Mouse (Mus musculus) lung, embryonic 15.5 days (tissue): ENCODE measurements at regions not wholly inside any gene's neighbourhood (a gene's known extent, or its start where the extent isn't known, plus 50 kb on each side); places are given as distances from the start of the nearest gene placed in this dataset.
A peak's percentile ranks its signal among the peaks of the same experiment; 100 is the strongest.

Source experiments
- ATAC-seq: fragments of 200-750 bp; cut with Nextera tagmentation; 2 replicates; pipeline ENCODE4 v1.8.0; 2017; ENCODE audit warnings: moderate number of reproducible peaks, borderline replicate concordance; ENCODE audit not compliant: low FRiP score, low TSS enrichment; ENCODE audit errors: extremely low read depth
- H3K27ac ChIP-seq: fragments of 300-500 bp; sonication (generic); 2 replicates; pipeline ENCODE4 v1.5.1; 2015; ENCODE audit warnings: moderate library complexity, mild to moderate bottlenecking, inconsistent platforms
- H3K27me3 ChIP-seq: fragments of 300-500 bp; sonication (generic); 2 replicates; pipeline ENCODE4 v1.6.1; 2015; ENCODE audit warnings: inconsistent platforms
- H3K36me3 ChIP-seq: fragments of 300-500 bp; sonication (generic); 2 replicates; pipeline ENCODE4 v1.6.1; 2015; ENCODE audit warnings: inconsistent platforms
- H3K4me1 ChIP-seq: fragments of 300-500 bp; sonication (generic); 2 replicates; pipeline ENCODE4 v1.6.1; 2015; ENCODE audit warnings: inconsistent platforms
- H3K4me2 ChIP-seq: fragments of 300-500 bp; sonication (generic); 2 replicates; pipeline ENCODE4 v1.6.1; 2015; ENCODE audit warnings: inconsistent platforms, mild to moderate bottlenecking, moderate library complexity
- H3K4me3 ChIP-seq: fragments of 300-500 bp; sonication (generic); 2 replicates; pipeline ENCODE4 v1.5.1; 2015; ENCODE audit warnings: mild to moderate bottlenecking, inconsistent platforms
- H3K9ac ChIP-seq: fragments of 300-500 bp; sonication (generic); 2 replicates; pipeline ENCODE4 v1.6.1; 2015; ENCODE audit warnings: inconsistent platforms
- H3K9me3 ChIP-seq: fragments of 300-500 bp; sonication (generic); 2 replicates; pipeline ENCODE4 v1.6.1; 2016; ENCODE audit warnings: inconsistent platforms
- WGBS: fragments of 180-500 bp; shearing (Covaris S2); methylation state at CpG from one replicate; pipeline ENCODE4 v1.1.7; 2015; 5-methylcytosine and 5-hydroxymethylcytosine counted together

DNA sequence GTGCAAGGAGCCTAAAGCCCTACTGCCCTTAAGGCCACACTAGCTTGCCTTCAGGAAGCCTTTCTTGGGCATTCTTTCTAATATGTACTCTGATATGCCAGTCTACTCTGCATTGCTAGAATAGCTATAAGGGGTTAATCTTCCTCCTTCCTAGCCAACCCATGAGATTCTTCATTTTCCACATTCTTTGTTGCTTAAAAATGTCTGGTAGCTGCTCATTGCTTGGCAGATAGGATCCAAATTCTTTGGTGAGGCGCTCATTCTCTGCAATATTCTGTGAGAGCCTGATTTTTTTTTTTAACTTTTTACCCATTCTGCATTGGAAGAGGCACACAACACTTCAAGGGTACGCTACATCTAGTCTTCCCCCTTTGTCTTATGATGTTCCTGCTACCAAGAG, 127.7 kb upstream of the Rnd3 start:
- WGBS: 61% methylated on average over 2 of the region's 2 CpGs
- H3K27ac ChIP-seq: no peak overlapping the region
- H3K9me3 ChIP-seq: no peaks in the 10 kb centered on the region
- no peak overlapping the region for H3K4me2 ChIP-seq
- no peak for ATAC-seq
- no peak overlapping the region for H3K4me3 ChIP-seq
- H3K36me3 ChIP-seq: no peaks in the 10 kb centered on the region
- no peaks in the 10 kb centered on the region for H3K27me3 ChIP-seq
- no peak overlapping the region for H3K9ac ChIP-seq
- peaks cover 14% of the 10 kb centered on the region; the same call in 1 of the 2 replicates for H3K4me1 ChIP-seq

DNA sequence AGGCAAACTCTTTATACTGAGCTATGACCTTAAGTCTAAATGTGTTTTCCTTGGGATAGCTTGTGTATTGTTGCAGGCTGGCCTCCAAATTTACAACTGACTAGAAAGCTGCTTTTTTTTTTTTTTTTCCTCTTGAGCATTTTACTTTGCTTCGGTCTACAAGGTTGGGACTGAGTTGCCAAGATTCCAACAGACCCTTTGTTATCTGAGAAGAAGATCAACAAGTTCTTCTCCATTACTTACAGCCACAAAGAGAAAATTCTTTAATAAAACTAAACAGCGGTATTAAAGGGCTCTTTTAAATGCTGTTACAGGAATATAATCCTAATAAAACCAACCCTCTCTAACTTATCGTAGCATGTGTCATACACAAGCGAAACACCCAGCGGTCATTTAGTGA, 124.4 kb upstream of the Rnd3 start:
- Histone ChIP-seq H3K27ac (no peak overlapping the region), H3K4me1 (0 out of 2 replicates have a peak, but pooled peaks cover 4% of the 10 kb centered on the region), H3K4me3 (no peak overlapping the region), H3K9me3 (no peaks in the 10 kb centered on the region), H3K36me3 (no peaks in the 10 kb centered on the region), H3K27me3 (no peaks in the 10 kb centered on the region), H3K9ac (no peak overlapping the region), H3K4me2 (no peak overlapping the region)
- 47% methylated on average over 5 of the region's 5 CpGs for WGBS
- no peak for ATAC-seq

DNA sequence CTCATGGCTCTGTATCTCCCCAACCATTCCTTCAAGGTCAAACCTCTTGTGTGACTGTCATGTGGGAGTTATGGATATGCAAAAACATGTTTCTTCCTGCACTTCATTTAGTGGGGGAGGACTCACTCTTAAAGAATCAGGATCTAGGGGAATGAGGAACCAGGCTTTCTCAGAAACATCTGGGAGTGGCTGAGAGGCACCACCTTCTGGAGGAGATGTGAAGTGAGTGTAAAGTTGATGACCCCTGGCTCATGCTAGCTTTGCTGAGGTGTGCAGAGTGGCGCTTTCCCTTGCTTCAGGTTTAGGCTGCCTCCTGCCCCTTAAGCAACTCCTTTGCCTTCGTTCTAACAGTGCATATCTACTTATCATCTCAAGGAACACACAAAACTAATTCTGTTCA, 119.6 kb upstream of the Rnd3 start:
- Histone ChIP-seq H3K9ac (no peak overlapping the region), H3K36me3 (no peaks in the 10 kb centered on the region), H3K4me1 (no peaks in the 10 kb centered on the region), H3K27ac (no peak overlapping the region), H3K9me3 (no peaks in the 10 kb centered on the region), H3K4me3 (no peak overlapping the region), H3K27me3 (no peaks in the 10 kb centered on the region), H3K4me2 (no peak overlapping the region)
- 52% methylated on average over 2 of the region's 2 CpGs for WGBS
- no peak for ATAC-seq

DNA sequence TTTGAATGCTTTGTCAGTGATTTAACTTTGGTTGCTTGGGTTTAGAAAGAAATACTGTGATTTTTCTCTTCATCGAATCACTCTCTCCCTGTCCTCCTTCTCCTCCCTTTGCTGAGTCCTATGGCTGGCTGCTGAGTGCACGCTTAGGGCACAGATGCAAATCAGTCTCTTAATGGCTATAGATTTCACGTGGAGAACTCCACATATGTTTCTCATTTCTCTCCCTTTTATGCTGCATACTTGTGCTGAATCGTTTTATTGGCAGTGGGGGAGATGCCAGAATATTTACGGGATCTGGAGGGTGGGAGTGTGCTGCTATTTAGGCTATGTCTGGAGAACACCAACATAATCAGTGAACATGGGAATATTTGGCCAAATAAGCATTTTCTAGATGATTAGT, 118.8 kb upstream of the Rnd3 start:
- H3K4me1 ChIP-seq: no peaks in the 10 kb centered on the region
- H3K9me3 ChIP-seq: no peaks in the 10 kb centered on the region
- H3K9ac ChIP-seq: no peak overlapping the region
- no peak overlapping the region for H3K4me3 ChIP-seq
- no peak overlapping the region for H3K4me2 ChIP-seq
- H3K27me3 ChIP-seq: no peaks in the 10 kb centered on the region
- H3K27ac ChIP-seq: no peak overlapping the region
- 37% methylated on average over 4 of the region's 5 CpGs for WGBS
- ATAC-seq: no peak
- H3K36me3 ChIP-seq: no peaks in the 10 kb centered on the region

DNA sequence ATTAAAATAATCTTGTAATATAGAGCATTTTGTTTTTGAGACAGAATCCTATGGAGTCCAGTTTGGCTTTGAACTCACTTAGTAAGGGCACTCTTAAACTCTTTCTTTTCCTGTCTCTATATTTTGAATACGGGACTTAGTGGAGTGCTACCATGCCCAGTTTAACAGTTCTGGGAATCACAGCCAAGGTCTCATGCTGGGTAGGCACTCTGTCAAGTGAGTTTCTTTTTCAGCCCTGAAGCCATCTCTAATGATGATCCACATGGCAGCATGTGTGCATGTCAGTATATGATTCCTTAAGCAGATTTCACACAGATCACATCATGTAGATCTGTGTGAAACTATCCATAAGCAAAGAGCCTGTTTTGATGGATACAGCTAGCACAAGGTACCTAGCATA, 113.6 kb upstream of the Rnd3 start:
- WGBS: 81% methylated on average over 1 of the region's 1 CpGs
- ATAC-seq: no peak
- Histone ChIP-seq H3K27me3 (no peaks in the 10 kb centered on the region), H3K4me2 (no peak overlapping the region), H3K4me1 (no peaks in the 10 kb centered on the region), H3K9me3 (no peaks in the 10 kb centered on the region), H3K9ac (no peak overlapping the region), H3K36me3 (no peaks in the 10 kb centered on the region), H3K4me3 (no peak overlapping the region), H3K27ac (no peak overlapping the region)

DNA sequence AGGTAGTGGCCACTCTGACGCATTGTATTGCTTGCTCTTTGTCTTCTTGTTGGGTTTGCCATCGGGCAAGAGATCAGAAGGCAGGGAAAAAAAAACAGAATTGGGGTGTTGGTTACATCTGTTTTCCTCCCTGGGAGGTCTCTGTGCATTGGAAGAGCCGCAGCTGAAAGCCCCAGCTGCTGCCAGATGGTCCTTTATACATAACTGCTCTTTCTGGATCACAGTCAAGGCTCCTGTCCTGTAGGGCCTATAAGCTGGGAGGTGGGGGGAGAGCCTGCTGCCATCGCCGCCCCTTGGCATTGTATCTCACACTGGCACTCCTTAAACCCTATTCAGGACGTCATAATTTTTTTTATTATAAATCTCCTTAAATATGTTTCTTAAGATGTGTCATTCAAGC, 101.9 kb upstream of the Rnd3 start:
- Histone ChIP-seq H3K4me1 (0 out of 2 replicates have a peak, but pooled peaks cover 2% of the 10 kb centered on the region), H3K36me3 (no peaks in the 10 kb centered on the region), H3K9ac (no peak overlapping the region), H3K4me2 (no peak overlapping the region), H3K9me3 (no peaks in the 10 kb centered on the region), H3K4me3 (no peak overlapping the region), H3K27ac (no peak overlapping the region), H3K27me3 (no peaks in the 10 kb centered on the region)
- 49% methylated on average over 6 of the region's 6 CpGs for WGBS
- ATAC-seq: peak; percentile 73; the same call in 1 of the 2 replicates

DNA sequence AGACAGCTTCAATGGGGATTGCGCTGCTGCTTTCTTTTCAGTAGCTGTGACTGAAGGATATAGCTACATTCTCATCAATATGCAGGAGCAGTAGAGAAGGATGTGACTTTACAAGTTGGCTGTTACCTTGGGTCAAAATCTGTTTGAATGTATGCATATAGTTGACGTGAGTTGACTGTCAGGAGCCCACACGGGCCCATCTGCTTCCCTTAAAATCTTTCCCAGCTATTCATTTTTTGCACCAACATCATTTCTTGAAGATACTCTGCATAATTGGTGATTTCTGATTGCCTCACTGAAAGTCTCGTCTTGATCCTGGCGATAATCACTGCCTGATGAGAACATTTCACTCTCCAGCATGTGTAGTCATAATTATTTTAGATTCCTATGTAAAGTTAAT, 92.7 kb upstream of the Rnd3 start:
- Histone ChIP-seq H3K27ac (no peak overlapping the region), H3K4me2 (no peak overlapping the region), H3K27me3 (no peaks in the 10 kb centered on the region), H3K4me1 (peaks cover 12% of the 10 kb centered on the region), H3K9me3 (no peaks in the 10 kb centered on the region), H3K9ac (no peak overlapping the region), H3K36me3 (no peaks in the 10 kb centered on the region), H3K4me3 (no peak overlapping the region)
- ATAC-seq: no peak
- WGBS: 72% methylated on average over 5 of the region's 5 CpGs

DNA sequence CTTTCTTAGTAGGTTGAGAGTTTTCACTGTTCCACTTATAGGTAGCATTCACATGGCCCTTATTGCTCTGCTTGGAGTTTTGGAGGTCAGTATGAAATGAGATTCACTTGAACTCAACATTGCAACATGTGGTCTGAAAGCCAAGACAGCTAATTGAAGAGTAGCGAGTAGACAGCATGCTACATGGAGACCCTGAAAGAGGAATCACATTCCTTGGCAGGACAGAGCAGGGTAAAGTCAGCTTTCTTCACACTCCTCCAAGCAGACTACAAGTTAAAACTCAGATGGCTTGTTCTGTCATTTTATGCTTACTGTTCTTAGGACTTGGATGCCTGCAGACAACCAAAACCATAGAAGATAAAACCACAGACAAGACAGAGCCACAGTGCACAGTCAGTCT, 91.1 kb upstream of the Rnd3 start:
- Histone ChIP-seq H3K4me2 (no peak overlapping the region), H3K36me3 (no peaks in the 10 kb centered on the region), H3K9ac (no peak overlapping the region), H3K9me3 (no peaks in the 10 kb centered on the region), H3K4me3 (no peak overlapping the region), H3K4me1 (peaks cover 13% of the 10 kb centered on the region), H3K27me3 (no peaks in the 10 kb centered on the region), H3K27ac (no peak overlapping the region)
- no peak for ATAC-seq
- WGBS: 51% methylated on average over 1 of the region's 1 CpGs

DNA sequence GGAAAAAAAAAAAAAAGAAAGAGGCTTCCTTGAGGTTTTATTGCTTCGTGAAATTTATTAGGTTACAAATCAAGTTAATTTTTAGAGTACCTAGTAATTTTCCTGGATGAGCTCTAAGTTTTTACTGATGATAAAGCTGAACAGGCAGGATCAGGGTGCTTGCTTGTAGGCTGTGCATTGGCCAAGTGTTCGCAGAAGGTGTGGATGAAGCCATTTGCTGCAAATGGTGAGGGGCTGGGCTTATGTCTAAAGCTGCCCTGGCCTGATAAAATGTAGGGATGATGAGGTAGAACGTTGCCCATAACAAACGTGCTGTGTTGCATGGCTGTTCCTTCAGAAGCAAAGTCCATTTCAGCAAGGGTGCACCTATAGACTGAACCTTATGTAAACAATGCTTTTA, 90.1 kb upstream of the Rnd3 start:
- no peaks in the 10 kb centered on the region for H3K36me3 ChIP-seq
- H3K27ac ChIP-seq: no peak overlapping the region
- no peaks in the 10 kb centered on the region for H3K9me3 ChIP-seq
- WGBS: 28% methylated on average over 4 of the region's 4 CpGs
- H3K9ac ChIP-seq: no peak overlapping the region
- H3K4me2 ChIP-seq: peak overlapping the region; percentile 29; the same call in 1 of the 2 replicates
- no peaks in the 10 kb centered on the region for H3K27me3 ChIP-seq
- ATAC-seq: no peak
- H3K4me3 ChIP-seq: no peak overlapping the region
- H3K4me1 ChIP-seq: peaks cover 13% of the 10 kb centered on the region

DNA sequence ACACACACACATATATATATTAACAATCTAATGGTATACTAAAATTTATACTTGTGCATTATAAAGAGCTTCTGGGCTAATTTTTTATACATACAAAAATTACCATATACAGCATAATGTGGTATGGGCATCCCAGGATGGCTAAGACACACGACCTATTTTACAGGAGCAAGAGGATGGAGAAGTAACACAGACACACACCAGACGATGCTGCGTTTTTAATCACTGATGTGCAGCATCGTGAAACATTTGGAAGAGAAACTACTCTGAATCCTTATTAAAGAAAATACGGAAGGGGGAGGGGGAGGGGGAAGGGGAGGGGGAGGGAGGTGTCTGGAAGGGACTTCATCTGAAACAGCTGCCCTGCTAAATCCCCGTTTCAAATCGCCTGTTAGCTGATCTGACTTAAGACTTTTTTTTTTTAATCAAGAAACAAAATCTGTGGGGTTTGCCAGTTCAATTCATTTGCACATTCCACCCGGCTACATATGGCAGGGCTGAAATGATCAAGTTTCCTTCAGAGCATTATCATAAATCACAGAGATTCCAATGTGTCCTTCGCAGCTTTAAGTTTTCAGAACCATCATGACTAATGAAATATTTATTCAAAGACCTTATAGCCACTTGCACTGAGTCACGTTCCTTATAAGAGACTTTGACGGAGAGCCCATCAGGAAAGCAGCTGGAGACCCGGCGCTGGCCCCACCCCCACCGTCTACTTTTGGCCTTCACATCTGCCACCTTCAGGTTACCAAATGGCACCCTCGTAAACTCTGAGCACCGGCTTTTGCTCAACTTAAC, 89.4 kb upstream of the Rnd3 start:
- H3K9ac ChIP-seq: no peak overlapping the region
- no peaks in the 10 kb centered on the region for H3K36me3 ChIP-seq
- peak; percentile 43; the same call in 1 of the 2 replicates for ATAC-seq
- H3K4me3 ChIP-seq: no peak overlapping the region
- WGBS: 11% methylated on average over 15 of the region's 16 CpGs
- peaks cover 13% of the 10 kb centered on the region for H3K4me1 ChIP-seq
- no peak overlapping the region for H3K27ac ChIP-seq
- no peaks in the 10 kb centered on the region for H3K9me3 ChIP-seq
- H3K27me3 ChIP-seq: no peaks in the 10 kb centered on the region
- H3K4me2 ChIP-seq: peak overlapping the region; percentile 29

DNA sequence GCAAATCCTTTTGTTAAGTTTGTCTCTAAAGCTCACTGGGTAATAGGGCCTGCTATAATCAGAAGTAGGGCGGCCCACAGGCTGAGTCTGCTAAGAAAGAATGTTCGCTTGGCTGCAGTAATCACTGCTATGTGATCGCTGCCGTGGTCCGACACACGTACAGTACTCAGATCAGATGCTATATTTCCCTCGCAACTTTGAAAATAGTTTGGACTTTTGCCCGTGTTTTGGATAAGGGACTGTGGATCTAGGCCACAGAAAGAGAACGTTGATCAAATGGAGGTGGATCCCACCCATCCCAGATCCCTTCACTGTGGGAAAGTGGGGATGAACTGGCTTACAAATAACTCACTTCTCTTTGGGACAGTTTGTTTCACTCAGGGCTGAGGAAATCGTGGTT, 88.5 kb upstream of the Rnd3 start:
- H3K4me2 ChIP-seq: no peak overlapping the region
- ATAC-seq: peak; percentile 75; the same call in 1 of the 2 replicates
- peak overlapping the region; percentile 59 for H3K27ac ChIP-seq
- peaks cover 13% of the 10 kb centered on the region for H3K4me1 ChIP-seq
- H3K9me3 ChIP-seq: no peaks in the 10 kb centered on the region
- H3K36me3 ChIP-seq: no peaks in the 10 kb centered on the region
- 42% methylated on average over 10 of the region's 10 CpGs for WGBS
- H3K27me3 ChIP-seq: no peaks in the 10 kb centered on the region
- no peak overlapping the region for H3K4me3 ChIP-seq
- no peak overlapping the region for H3K9ac ChIP-seq

DNA sequence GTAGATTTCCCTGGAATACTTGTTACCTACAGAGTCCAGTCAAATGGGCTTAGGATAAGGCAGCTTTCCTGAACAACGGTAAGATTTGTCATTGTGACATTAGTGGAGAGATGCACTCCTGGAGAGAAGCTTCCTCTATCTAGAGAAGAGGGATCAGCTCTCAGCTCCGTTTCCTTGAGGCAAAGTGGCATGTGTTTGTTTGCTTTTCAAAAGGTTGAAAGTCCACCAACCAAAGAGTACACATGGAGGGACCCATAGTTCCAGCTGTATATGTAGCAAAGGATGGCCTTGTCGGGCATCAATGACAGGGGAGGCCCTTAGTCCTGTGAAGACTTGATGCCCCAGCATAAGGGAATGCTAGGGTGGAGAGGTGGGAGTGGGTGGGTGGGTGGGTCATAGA, 87.9 kb upstream of the Rnd3 start:
- Histone ChIP-seq H3K4me2 (no peak overlapping the region), H3K27ac (peak overlapping the region; percentile 59), H3K9ac (no peak overlapping the region), H3K27me3 (no peaks in the 10 kb centered on the region), H3K4me1 (peaks cover 13% of the 10 kb centered on the region), H3K36me3 (no peaks in the 10 kb centered on the region), H3K4me3 (no peak overlapping the region), H3K9me3 (no peaks in the 10 kb centered on the region)
- 10% methylated on average over 3 of the region's 3 CpGs for WGBS
- no peak for ATAC-seq
